Mouse (Mus musculus) small intestine, adult 2 months (tissue): ENCODE measurements around the gene Klf1. TPM values are rescaled to one million over a fixed set of nuclear protein-coding genes. Genes with fewer than 3 reads are reported as not detected.
A peak's percentile ranks its signal among the peaks of the same experiment; 100 is the strongest.

Experiments used
- H3K27ac ChIP-seq: fragments of 200-500 bp; 2 replicates; pipeline ENCODE4 v1.5.1; 2012; ENCODE audit warnings: low read depth, low read length, control low read depth, inconsistent platforms; ENCODE audit not compliant: insufficient read depth
- H3K27me3 ChIP-seq: fragments of 200-500 bp; 2 replicates; pipeline ENCODE4 v1.6.1; 2012; ENCODE audit warnings: mild to moderate bottlenecking, moderate library complexity, low read length, inconsistent platforms; ENCODE audit not compliant: control insufficient read depth, insufficient read depth
- H3K36me3 ChIP-seq: fragments of 200-500 bp; 2 replicates; pipeline ENCODE4 v1.6.1; 2012; ENCODE audit warnings: mild to moderate bottlenecking, low read length, control low read depth, inconsistent platforms; ENCODE audit not compliant: control insufficient read depth, insufficient read depth
- H3K4me1 ChIP-seq: fragments of 200-500 bp; 2 replicates; pipeline ENCODE4 v1.6.1; 2012; ENCODE audit warnings: low read length, inconsistent platforms, mixed read lengths; ENCODE audit not compliant: control insufficient read depth, insufficient read depth, insufficient read length
- H3K4me3 ChIP-seq: fragments of 200-500 bp; 2 replicates; pipeline ENCODE4 v1.5.1; 2012; ENCODE audit warnings: low read depth, mild to moderate bottlenecking, control low read depth, inconsistent platforms, low read length, moderate library complexity
- CTCF ChIP-seq: fragments of 200-500 bp; IDR thresholded peaks from 2 replicates; pipeline ENCODE4 v1.5.1; 2012; ENCODE audit warnings: low read depth, mild to moderate bottlenecking, control low read depth, inconsistent platforms, low read length, moderate library complexity, mixed read lengths; ENCODE audit not compliant: insufficient replicate concordance, insufficient read length; ENCODE audit errors: extremely low read depth
- POLR2A ChIP-seq: fragments of 200-500 bp; IDR thresholded peaks from 2 replicates; pipeline ENCODE4 v1.6.1; 2012; ENCODE audit warnings: low read depth, mild to moderate bottlenecking, control low read depth, inconsistent platforms, low read length, moderate library complexity
- WGBS: fragments of 180-500 bp; shearing (Covaris S2); methylation state at CpG from one replicate; pipeline ENCODE4 v1.1.7; 2018; 5-methylcytosine and 5-hydroxymethylcytosine counted together
- polyA plus RNA-seq: library from polyadenylated mRNA; depleted of rRNA; stranded (reverse); fragments of >200 nt; gene quantifications from 2 replicates; pipeline ENCODE4 v1.2.3, GENCODE M21; 2012

The Klf1 gene
- polyA plus RNA-seq, 1 experiment, result 0.38 TPM

DNA sequence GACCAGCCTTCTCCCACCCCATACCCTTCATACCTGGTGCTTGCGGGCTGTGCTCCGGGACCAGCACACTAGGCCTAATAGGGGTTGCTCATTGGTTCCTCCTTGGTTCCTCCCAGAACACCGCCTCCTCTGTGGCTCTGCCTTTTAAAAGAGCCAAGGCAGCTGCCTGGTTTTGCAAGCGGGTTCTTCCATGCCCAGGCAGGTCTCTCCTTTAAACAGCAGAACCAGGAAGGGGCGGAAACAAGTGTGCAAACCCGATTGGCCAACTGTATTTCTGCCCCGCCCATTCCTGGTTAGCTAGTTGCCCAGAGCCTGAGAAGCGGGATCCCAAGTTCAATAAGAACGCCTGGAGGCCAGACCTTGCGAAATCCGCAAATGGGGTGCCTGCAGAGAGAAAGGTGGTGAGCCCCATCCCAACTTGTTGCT, 8.0 kb upstream of the Klf1 start, which contains the start of gene Gcdh:
Gcdh (minus strand) TSS at position 213 of the 426 bp plus-strand sequence.
- peak within 1 kb of the TSS; percentile 78 for H3K4me3 ChIP-seq
- WGBS, result under 1% methylated on average over 11 of the region's 11 CpGs
- H3K4me1 ChIP-seq, result peaks cover 4% of the 10 kb centered on the region; the same call in 1 of the 2 replicates
- no peak within 1 kb of the TSS for H3K27ac ChIP-seq
- H3K36me3 ChIP-seq, result peaks cover 4% of the 10 kb centered on the region; the same call in 1 of the 2 replicates
- H3K27me3 ChIP-seq, result no peaks in the 10 kb centered on the region
- TF ChIP-seq POLR2A, result no peak
- TF ChIP-seq CTCF, result 0 out of 2 replicates have a peak, but pooled peaks have one; percentile 15

DNA sequence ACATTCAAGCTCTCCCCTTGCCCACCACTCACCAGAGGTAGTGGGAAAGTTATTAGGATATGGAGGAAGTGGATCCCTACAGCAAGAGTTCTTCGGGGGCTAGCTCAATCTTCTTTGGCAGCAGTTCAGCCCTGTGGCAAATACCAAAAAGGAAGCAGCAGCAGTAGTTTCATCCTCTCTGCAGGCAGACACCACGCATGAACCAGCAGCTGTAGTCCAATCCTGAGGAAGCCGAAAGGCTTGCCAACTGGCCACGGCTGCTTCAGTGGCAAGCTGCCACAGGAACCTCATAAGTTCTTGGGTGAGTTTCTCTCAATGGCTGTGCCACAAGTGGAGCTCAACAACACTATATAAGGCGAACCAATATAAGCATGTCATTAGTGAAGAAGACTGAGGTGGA, 5.8 kb upstream of the Klf1 start:
- Histone ChIP-seq H3K27ac (no peak overlapping the region), H3K27me3 (no peaks in the 10 kb centered on the region), H3K4me1 (peaks cover 4% of the 10 kb centered on the region; the same call in 1 of the 2 replicates), H3K36me3 (no peaks in the 10 kb centered on the region), H3K4me3 (no peak overlapping the region)
- 80% methylated on average over 5 of the region's 5 CpGs for WGBS
- TF ChIP-seq CTCF, result no peak
- TF ChIP-seq POLR2A, result no peak

DNA sequence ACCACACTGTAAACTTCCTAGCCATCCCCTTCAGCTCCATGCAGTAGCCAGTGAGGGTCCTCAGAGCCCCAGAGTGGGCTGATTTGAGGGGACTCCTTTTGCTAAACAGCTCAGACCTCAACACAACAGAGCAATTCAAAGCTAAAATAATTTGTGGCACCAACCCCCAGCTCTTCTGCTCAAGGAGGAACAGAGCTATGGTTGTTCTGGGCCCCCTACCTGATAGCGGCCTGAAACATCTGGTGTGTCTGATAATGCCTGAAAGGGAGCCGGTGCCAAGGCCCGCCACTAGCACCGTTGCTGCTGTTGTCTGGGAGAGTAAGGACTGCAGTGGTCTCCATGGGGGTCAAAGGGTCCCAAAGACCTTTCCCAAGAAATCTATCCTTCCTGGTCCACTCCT, 657 bp upstream of the Klf1 start:
- H3K4me1 ChIP-seq, result peaks cover 4% of the 10 kb centered on the region; the same call in 1 of the 2 replicates
- H3K27me3 ChIP-seq, result no peaks in the 10 kb centered on the region
- H3K4me3 ChIP-seq, result no peak overlapping the region
- 62% methylated on average over 4 of the region's 4 CpGs for WGBS
- H3K27ac ChIP-seq, result no peak overlapping the region
- no peaks in the 10 kb centered on the region for H3K36me3 ChIP-seq
- no peak for TF ChIP-seq CTCF
- TF ChIP-seq POLR2A, result no peak

- Histone ChIP-seq H3K4me1 (peaks cover 4% of the 10 kb centered on the region; the same call in 1 of the 2 replicates), H3K27ac (no peak overlapping the region), H3K27me3 (no peaks in the 10 kb centered on the region), H3K4me3 (peak overlapping the region; percentile 79), H3K36me3 (no peaks in the 10 kb centered on the region)
- TF ChIP-seq CTCF (no peak), POLR2A (no peak)
- WGBS, result 6% methylated on average over 24 of the region's 24 CpGs
Measured at GRCm38 (mm10) chr8:84902367-84902919, 715 bp downstream of the Klf1 start.

- TF ChIP-seq POLR2A (peak; percentile 45; the same call in 1 of the 2 replicates), CTCF (peak; percentile 85)
- Histone ChIP-seq H3K4me3 (peak overlapping the region; percentile 79), H3K27ac (peak overlapping the region; percentile 75), H3K36me3 (no peaks in the 10 kb centered on the region), H3K4me1 (peaks cover 4% of the 10 kb centered on the region; the same call in 1 of the 2 replicates), H3K27me3 (no peaks in the 10 kb centered on the region)
- under 1% methylated on average over 68 of the region's 68 CpGs for WGBS
Measured at GRCm38 (mm10) chr8:84902920-84903661, 1.4 kb downstream of the Klf1 start.

- Histone ChIP-seq H3K4me1 (peaks cover 7% of the 10 kb centered on the region), H3K4me3 (no peak overlapping the region), H3K27ac (no peak overlapping the region), H3K36me3 (no peaks in the 10 kb centered on the region), H3K27me3 (no peaks in the 10 kb centered on the region)
- TF ChIP-seq CTCF (no peak), POLR2A (no peak)
- WGBS, result 83% methylated on average over 7 of the region's 7 CpGs
Measured at GRCm38 (mm10) chr8:84904351-84904750, 2.6 kb downstream of the Klf1 start.

DNA sequence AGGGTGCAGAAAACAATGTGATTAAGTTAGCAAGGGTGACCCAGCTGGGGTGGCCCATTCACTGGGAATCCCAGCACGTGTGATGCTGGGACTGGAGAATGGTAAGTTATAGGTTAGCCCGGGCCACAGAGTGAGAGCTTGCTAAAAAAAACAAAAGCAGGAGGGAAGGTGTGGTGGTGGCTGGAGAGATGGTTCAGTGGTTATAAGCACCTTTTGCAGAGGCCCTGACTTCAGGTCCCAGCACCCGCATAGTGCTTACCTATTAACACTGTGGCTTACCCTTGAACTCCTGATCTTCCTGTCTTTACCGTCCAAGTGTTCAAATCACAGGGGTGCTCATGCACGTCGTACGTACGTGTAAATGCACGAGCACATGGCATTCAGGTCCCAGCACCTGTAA, 5.3 kb downstream of the Klf1 start:
- no peaks in the 10 kb centered on the region for H3K36me3 ChIP-seq
- no peak overlapping the region for H3K4me3 ChIP-seq
- TF ChIP-seq CTCF (no peak), POLR2A (no peak)
- H3K27me3 ChIP-seq, result no peaks in the 10 kb centered on the region; the same call in 1 of the 2 replicates
- H3K27ac ChIP-seq, result no peak overlapping the region
- 94% methylated on average over 9 of the region's 9 CpGs for WGBS
- H3K4me1 ChIP-seq, result peaks cover 7% of the 10 kb centered on the region
